Mouse (Mus musculus) heart, embryonic 10.5 days (tissue): ENCODE data around the gene Cox7a2. TPM values are rescaled to one million over a fixed set of nuclear protein-coding genes. Genes with fewer than 3 reads are reported as not detected.

Experiments
- DNase-seq: peaks from one replicate; pipeline ENCODE4 v3.0.0-alpha.2; 2017; ENCODE audit warnings: low spot score
- H3K27ac ChIP-seq: fragments of 300-500 bp; sonication (generic); 2 replicates; pipeline ENCODE4 v1.5.1; 2016; ENCODE audit warnings: mild to moderate bottlenecking
- H3K27me3 ChIP-seq: fragments of 300-500 bp; sonication (generic); 2 replicates; pipeline ENCODE4 v1.6.1; 2016; ENCODE audit warnings: mild to moderate bottlenecking; ENCODE audit not compliant: poor library complexity, insufficient read depth, severe bottlenecking
- H3K36me3 ChIP-seq: fragments of 300-500 bp; sonication (generic); 2 replicates; pipeline ENCODE4 v1.6.1; 2016; ENCODE audit warnings: mild to moderate bottlenecking, moderate library complexity
- H3K4me1 ChIP-seq: fragments of 300-500 bp; sonication (generic); 2 replicates; pipeline ENCODE4 v1.6.1; 2016; ENCODE audit warnings: mild to moderate bottlenecking
- H3K4me3 ChIP-seq: fragments of 300-500 bp; sonication (generic); 2 replicates; pipeline ENCODE4 v1.5.1; 2016; ENCODE audit warnings: mild to moderate bottlenecking, moderate library complexity
- H3K9me3 ChIP-seq: fragments of 300-500 bp; sonication (generic); 2 replicates; pipeline ENCODE4 v1.6.1; 2016; ENCODE audit warnings: mild to moderate bottlenecking, moderate library complexity
- WGBS: fragments of 180-500 bp; shearing (Covaris S2); methylation state at CpG from one replicate; pipeline ENCODE4 v1.1.7; 2016; 5-methylcytosine and 5-hydroxymethylcytosine counted together
- polyA plus RNA-seq: library from polyadenylated mRNA; unstranded; fragments of >200 nt; fragmentation: Nextera tagmentation; extraction: Ambion mirVana; gene quantifications from 2 replicates; pipeline ENCODE4 v1.2.1, GENCODE M21; 2016

Gene Cox7a2
- 869 and 1,151 TPM in 2 replicates for polyA plus RNA-seq

DNA sequence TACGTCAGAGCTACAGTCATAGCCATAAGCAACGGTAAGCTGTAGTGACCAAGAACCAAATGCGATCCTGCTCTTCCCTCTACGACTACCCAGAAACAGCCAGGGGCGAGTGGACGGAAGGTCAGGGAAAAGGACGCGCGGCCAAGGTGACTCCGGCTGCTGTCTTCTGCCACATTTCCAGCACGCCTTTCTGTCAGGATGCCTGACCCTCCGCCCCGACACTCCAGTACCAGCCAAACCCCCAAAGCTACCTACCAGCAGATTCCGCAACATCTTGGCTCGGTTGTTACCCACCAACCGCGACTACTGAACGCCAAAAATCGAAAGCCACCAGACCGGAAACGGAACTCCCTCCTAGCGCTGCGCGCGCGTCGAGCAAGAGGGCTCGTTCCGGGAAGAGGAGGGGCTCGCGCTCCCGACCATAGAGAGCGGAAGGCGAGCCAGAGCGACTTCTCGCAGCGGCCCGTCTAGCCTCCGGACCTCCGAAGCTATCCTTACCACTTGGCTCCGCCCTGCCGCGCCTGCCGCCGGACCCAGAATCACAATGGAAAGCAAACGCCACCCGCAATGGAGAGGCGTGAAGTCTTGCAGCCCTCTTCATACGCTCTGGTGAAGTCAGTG is at the start of gene Cox7a2:
Gene Cox7a2, minus strand, starts transcription at position 494 of the 621 bp plus-strand sequence.
- H3K36me3 ChIP-seq = peaks cover 32% of the 10 kb centered on the region
- no peaks in the 10 kb centered on the region for H3K27me3 ChIP-seq
- peak; percentile 98 for DNase-seq
- WGBS = under 1% methylated on average over 49 of the region's 49 CpGs
- peak within 1 kb of the TSS; percentile 82 for H3K4me3 ChIP-seq
- H3K9me3 ChIP-seq = no peaks in the 10 kb centered on the region
- H3K27ac ChIP-seq = peak within 1 kb of the TSS; percentile 93
- H3K4me1 ChIP-seq = peaks cover 17% of the 10 kb centered on the region; the same call in 1 of the 2 replicates

DNA sequence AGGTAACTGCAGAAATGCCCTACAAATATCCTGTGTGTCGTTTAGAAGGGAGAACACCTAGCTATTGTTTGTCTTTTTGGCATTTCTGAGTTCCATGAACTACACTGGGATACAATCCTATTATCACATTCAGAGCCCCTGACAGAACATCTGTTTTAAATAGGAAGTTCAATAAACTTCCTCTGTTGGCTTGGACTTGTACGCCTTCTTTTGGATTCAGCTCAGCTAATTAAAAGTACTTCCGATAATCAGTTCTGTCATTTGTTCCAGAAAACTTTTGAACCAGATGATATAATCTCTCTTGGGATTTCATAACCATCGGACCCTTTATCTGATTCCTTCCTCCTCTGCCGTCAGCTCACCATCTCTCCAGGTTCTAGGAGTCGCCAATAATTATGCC is 49.7 kb upstream of the Cox7a2 start:
- Histone ChIP-seq H3K9me3 (no peaks in the 10 kb centered on the region), H3K4me3 (no peak overlapping the region), H3K27me3 (no peaks in the 10 kb centered on the region), H3K4me1 (0 out of 2 replicates have a peak, but pooled peaks cover 2% of the 10 kb centered on the region), H3K27ac (no peak overlapping the region), H3K36me3 (no peaks in the 10 kb centered on the region)
- no peak for DNase-seq
- WGBS = 73% methylated on average over 6 of the region's 6 CpGs

DNA sequence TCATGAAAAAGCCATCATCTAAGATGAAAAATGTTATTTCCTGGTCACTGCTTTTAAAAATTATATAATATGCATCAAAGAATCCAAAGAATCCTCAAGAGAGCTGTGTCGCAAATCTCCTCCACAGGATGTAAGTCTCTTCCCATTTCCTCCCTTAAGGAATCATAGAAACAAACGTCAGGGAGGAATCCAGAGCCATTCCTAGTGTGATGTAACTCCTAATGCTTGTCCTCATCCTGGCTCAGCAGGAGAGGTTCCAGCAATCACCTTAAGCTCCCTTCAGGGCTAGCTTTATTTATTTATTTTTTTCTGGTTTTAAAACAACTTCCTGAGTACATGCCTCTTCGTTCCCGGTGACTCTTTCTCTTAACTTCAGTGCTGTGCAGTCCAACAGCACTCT is 47.5 kb upstream of the Cox7a2 start:
- no peak for DNase-seq
- no peak overlapping the region for H3K27ac ChIP-seq
- H3K36me3 ChIP-seq = no peaks in the 10 kb centered on the region
- no peak overlapping the region for H3K4me3 ChIP-seq
- H3K4me1 ChIP-seq = 0 out of 2 replicates have a peak, but pooled peaks cover 2% of the 10 kb centered on the region
- H3K27me3 ChIP-seq = no peaks in the 10 kb centered on the region
- no peaks in the 10 kb centered on the region for H3K9me3 ChIP-seq
- WGBS = 42% methylated on average over 4 of the region's 4 CpGs

DNA sequence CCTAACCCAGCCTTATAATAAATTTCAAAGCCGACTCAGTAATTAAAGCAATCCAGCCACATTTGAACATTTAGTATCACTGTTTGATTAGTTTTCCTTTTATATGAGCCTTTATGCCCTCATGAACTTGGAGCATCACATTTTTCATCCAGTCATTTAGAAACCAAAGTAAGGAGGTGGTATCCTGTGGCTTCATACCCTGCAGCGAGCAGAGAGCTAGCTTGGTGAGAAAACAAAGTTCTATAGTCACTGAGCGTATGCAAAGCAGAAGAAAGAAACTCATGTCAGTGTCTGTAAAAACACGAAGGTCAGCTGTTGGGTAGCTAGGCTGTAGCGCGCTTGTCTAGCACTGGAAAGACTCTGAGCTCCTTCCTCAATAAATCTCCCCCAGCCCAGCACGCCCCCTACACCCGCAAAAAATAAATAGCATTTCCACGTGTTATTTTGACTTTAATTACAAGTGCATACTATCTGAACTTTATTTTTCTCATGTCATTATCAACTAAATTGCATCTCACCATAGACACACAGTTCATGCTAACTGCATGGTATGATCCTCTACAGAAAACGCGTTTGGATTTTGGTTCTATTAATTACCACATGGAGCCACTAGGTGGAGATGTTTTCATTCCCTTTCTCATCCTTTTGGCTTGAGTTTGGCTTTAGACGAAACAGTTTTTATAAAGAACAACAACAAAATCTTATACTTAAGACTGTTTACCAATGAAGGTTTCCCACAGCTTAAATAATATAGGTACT is 46.8 kb upstream of the Cox7a2 start:
- no peaks in the 10 kb centered on the region for H3K9me3 ChIP-seq
- 51% methylated on average over 12 of the region's 12 CpGs for WGBS
- no peaks in the 10 kb centered on the region for H3K36me3 ChIP-seq
- no peak overlapping the region for H3K27ac ChIP-seq
- no peak for DNase-seq
- no peak overlapping the region for H3K4me3 ChIP-seq
- H3K27me3 ChIP-seq = no peaks in the 10 kb centered on the region
- 0 out of 2 replicates have a peak, but pooled peaks cover 2% of the 10 kb centered on the region for H3K4me1 ChIP-seq

DNA sequence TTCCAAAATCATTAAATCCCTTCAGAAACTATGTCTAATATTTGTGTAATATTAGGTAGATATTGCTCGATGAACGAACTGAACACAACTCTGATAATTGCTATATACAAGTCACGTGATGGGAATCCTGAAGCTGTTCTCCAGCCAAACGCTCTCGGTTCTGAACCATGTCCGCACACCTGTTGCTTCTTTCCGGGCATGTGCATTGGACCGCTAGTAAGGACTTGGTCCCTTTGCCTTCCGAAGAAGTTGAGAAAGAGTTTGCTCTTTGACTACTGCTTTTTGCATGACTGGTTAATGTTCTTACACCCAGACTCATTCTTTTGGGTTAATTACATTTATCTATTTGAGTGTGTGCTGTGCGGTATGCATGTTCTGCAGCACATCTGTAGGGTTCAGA is 45.7 kb upstream of the Cox7a2 start:
- no peaks in the 10 kb centered on the region for H3K27me3 ChIP-seq
- H3K4me3 ChIP-seq = no peak overlapping the region
- H3K4me1 ChIP-seq = 0 out of 2 replicates have a peak, but pooled peaks cover 2% of the 10 kb centered on the region
- no peaks in the 10 kb centered on the region for H3K36me3 ChIP-seq
- H3K9me3 ChIP-seq = no peaks in the 10 kb centered on the region
- H3K27ac ChIP-seq = no peak overlapping the region
- DNase-seq = no peak
- 85% methylated on average over 10 of the region's 10 CpGs for WGBS

DNA sequence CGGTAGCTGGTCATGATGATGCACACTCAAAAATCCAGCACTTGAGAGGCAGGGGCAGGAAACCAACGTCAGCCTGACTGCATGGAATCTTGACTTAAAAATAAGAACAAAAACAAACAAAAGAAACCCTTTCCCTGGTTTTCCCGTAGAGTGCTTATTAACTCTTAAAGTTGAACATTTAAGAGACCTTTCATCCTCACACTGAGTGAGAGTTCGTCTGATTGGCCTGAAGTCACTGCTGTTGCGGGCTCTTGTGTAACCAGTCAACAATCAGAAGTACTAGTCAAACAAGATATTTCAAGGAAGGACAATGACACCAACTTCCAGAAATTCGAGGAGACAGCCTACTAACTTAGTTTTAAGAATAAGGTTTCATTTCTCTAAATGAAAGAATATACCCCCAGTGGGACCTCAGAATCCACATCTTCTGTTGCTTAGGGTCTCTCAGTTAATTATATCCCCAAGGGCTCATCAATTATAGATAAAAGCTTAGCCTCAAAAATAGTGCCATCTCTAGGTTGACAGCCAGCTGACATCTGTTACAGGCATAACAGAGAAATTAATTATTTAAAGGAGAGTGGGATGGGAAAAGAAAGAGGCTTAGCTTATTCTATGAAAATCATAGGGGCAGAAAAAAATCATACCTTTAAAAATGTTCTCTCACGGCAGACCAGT is 36.9 kb upstream of the Cox7a2 start:
- Histone ChIP-seq H3K27ac (no peak overlapping the region), H3K9me3 (no peaks in the 10 kb centered on the region), H3K27me3 (no peaks in the 10 kb centered on the region), H3K4me3 (no peak overlapping the region), H3K36me3 (no peaks in the 10 kb centered on the region), H3K4me1 (peaks cover 9% of the 10 kb centered on the region)
- 67% methylated on average over 7 of the region's 7 CpGs for WGBS
- no peak for DNase-seq

DNA sequence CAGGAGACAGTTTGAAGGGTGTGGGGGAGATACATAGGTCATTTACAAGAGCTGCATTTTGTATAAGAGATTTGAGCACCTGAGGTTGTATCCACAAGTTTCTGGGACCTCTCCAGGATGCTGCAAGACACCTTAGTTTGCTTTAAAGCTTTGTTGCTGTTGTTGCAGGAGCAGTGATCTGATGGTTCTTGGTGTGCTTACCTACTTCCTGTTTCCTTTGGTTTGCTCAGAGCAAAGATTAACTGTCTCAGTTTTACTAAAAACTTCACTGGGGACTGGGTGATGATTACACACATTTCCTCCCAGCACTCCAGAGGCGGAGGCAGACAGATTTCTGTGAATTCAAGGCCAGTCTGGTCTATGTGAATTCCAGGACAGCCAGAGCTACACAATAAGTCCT is 35.4 kb upstream of the Cox7a2 start:
- Histone ChIP-seq H3K4me1 (peaks cover 11% of the 10 kb centered on the region), H3K4me3 (no peak overlapping the region), H3K27ac (no peak overlapping the region), H3K27me3 (no peaks in the 10 kb centered on the region), H3K36me3 (no peaks in the 10 kb centered on the region), H3K9me3 (no peaks in the 10 kb centered on the region)
- 58% methylated on average over 1 of the region's 1 CpGs for WGBS
- DNase-seq = no peak

DNA sequence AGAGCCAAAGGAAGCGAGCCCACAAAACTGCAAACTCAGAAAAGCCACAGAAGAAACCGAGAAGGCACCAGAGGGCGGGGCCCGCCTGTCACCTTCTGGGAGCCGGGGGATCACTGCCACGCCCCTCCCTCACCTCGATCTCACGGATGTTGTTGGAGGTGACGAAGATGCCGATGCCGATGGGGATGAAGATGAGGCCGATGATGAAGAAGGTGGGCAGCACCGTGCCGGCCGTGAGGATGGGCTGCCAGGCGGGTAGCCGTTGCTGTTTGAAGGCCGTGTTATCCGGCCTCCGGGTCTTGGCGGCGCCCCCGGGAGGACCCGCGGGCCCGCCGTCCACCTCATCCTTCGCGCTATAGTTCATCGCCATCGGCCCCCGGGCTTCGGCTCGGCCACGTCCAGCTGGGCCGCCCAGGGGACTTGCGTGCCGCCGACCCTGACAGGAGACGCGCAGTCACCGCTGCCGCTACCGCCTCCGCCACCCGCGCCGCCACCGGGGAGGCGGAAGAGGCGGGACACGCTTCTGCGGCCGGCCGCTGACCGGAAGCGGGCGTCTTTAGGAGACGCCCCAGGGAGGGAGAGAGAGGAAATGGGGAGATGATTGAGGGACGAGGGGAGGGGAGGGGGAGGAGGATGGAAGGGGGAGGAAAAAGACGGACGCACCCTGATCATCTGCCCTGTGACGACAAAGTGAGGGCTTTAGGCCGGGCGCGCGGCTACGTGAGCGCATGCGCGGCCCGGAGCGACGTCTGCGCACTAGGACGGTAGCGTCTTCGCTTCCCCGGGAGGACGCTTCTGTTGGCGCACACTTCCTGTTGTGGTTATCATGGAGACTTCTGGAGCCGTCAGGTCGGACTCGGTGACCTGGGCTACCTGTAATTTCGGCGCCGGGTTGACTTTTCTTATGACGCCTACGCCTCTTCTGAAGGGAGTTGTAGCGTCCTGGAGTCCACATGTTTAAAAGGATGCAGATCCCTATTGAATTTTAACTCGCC is 33.5 kb upstream of the Cox7a2 start, which contains the start of gene Tmem30a:
Gene Tmem30a, minus strand, starts transcription at position 667 of the 995 bp plus-strand sequence.
- no peaks in the 10 kb centered on the region for H3K9me3 ChIP-seq
- under 1% methylated on average over 91 of the region's 91 CpGs for WGBS

DNA sequence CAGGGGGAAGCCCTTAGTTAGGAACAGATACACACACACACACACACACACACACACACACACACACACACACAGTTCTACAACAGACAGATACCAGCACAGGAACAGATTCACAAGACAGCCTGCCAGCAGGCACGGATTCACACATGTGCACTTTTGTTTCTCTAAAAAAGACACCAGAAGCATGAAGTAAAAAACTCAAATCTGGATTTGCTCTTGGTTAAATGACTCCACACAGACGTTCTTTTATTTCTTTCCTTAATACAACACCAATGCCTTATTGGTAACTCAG is 26.1 kb upstream of the Cox7a2 start:
- Histone ChIP-seq H3K27ac (no peak overlapping the region), H3K4me3 (no peak overlapping the region), H3K4me1 (peaks cover 3% of the 10 kb centered on the region), H3K27me3 (no peaks in the 10 kb centered on the region), H3K9me3 (no peaks in the 10 kb centered on the region), H3K36me3 (no peaks in the 10 kb centered on the region)
- DNase-seq = no peak
- 86% methylated on average over 2 of the region's 2 CpGs for WGBS

More for the DNA sequence above, 33.5 kb upstream of the Cox7a2 start, which contains the start of gene Tmem30a:
- peak; percentile 97 for DNase-seq
- no peaks in the 10 kb centered on the region for H3K36me3 ChIP-seq
- no peaks in the 10 kb centered on the region for H3K27me3 ChIP-seq
- peak within 1 kb of the TSS; percentile 83 for H3K4me3 ChIP-seq
- H3K27ac ChIP-seq = peak within 1 kb of the TSS; percentile 92
- peaks cover 11% of the 10 kb centered on the region for H3K4me1 ChIP-seq

DNA sequence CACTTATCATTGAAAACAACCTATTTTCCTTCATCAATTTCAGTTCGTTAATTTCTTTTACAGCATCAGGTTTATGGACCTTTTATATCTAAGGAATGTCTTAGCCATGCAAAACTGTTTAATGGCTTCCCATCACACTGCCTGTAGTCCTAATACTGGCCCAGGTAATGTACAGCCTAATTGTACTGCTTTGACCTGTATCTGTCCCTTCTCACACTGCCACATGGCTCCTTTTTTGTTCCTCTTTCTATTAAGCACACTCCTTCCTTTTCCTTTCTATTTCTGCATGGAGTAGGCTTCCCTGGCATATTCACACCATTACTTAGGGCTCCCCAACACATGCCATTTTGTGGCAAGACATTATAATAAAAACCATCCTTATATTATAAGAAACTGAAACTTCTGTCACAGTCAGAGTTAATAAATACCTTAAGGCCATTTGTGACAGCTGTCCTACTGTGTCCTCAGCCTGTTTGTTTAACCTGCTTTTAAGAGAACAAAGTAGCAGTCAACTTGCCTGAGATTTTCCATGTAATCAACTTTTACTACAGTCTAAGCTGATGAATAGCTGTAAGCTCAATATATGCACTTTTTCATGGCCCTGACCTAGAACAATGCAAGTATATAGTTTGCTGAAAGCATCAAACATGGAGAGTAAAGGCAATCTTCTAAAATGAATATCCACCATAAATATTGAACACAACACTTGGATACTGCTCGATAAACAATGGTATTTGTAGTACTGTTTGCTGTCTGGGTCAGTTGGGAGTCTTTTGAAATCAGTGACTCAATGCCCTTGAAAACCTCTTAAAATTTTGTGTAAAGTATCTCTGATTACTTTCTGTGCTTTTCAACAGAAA is 25.5 kb upstream of the Cox7a2 start:
- no peaks in the 10 kb centered on the region for H3K36me3 ChIP-seq
- peaks cover 1% of the 10 kb centered on the region for H3K4me1 ChIP-seq
- no peak overlapping the region for H3K4me3 ChIP-seq
- H3K9me3 ChIP-seq = no peaks in the 10 kb centered on the region
- no peaks in the 10 kb centered on the region for H3K27me3 ChIP-seq
- no peak for DNase-seq
- no peak overlapping the region for H3K27ac ChIP-seq
- WGBS = 91% methylated on average over 2 of the region's 2 CpGs

DNA sequence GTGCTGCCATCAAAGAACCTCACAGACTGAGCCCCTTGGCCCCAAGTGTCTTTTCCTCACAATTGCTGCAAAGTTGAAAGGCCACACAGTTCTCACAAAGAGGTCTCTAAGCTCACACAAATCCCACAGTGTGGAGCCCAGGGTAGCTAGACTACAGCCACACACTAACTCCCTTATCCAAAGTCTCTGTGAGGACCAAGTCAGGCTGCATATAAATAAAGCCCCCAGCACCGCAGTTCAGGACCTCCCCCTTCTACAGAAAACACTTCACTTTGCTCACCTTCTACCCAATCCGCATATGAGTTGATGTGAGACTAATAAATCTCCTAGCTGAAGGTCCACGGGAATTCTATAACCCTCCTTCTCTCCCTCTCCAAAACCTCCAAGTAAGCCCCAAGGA is 24.8 kb upstream of the Cox7a2 start:
- Histone ChIP-seq H3K4me3 (no peak overlapping the region), H3K36me3 (no peaks in the 10 kb centered on the region), H3K9me3 (no peaks in the 10 kb centered on the region), H3K27ac (no peak overlapping the region), H3K27me3 (no peaks in the 10 kb centered on the region), H3K4me1 (no peaks in the 10 kb centered on the region; the same call in none of the 2 replicates)
- DNase-seq = no peak
- 72% methylated on average over 3 of the region's 3 CpGs for WGBS
